Mouse (Mus musculus) right cerebral cortex, adult 18-20 months (tissue): ENCODE results near the gene Dtx1.
A peak's percentile ranks its signal among the peaks of the same experiment; 100 is the strongest.

Experiments
- DNase-seq: peaks from one replicate; pipeline ENCODE4 v3.0.0; 2022; ENCODE audit warnings: mixed read lengths

The Dtx1 gene

GRCm38 (mm10) chr5:120711827-120712226 is at the start of gene Dtx1:
TSS of gene Dtx1 (minus strand) at chr5:120711927.
- DNase-seq = no peak

GRCm38 (mm10) chr5:120754215-120754614 is 42.5 kb upstream of the Dtx1 start:
- no peak for DNase-seq

DNA sequence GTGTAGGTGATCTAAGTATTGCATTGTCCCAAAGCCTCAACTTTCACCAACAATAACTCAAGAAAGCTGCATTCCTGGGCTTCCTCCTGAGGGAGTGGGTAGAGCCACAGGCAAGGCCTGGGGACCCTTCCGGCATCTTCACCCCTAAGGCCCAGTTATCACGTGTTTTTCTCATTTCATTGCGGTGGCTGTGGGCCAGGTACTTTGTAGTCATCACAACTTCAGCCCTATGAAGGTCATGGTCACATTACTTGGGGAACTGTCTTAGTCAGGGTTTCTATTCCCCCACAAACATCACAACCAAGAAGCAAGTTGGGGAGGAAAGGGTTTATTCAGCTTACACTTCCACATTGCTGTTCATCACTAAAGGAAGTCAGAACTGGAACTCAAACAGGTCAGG is 41.1 kb upstream of the Dtx1 start:
- no peak for DNase-seq

DNA sequence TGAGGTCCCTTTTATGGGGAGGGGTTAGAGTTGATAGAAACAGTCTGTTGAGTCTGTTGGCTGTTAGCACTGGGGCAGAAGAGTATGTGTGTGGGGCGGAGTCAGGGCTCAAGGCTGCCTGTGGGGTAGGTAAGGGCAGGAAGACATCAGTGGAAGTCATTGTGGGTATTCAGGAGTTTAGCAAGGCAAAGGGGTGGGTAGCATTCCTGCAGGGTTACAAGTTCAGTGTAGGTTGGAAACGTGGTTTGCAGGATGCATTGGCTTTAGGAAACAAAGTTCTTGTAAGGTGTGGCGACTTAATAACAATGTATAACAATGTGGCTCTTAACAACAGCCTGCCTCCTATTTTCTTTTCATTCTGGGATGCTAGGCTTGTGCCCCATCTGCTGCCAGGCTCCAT is 39.5 kb upstream of the Dtx1 start:
- DNase-seq = no peak

GRCm38 (mm10) chr5:120749688-120750087 is 38.0 kb upstream of the Dtx1 start, which contains the start of gene Oas2:
TSS of gene Oas2 (minus strand) at chr5:120749853.
- DNase-seq = no peak

DNA sequence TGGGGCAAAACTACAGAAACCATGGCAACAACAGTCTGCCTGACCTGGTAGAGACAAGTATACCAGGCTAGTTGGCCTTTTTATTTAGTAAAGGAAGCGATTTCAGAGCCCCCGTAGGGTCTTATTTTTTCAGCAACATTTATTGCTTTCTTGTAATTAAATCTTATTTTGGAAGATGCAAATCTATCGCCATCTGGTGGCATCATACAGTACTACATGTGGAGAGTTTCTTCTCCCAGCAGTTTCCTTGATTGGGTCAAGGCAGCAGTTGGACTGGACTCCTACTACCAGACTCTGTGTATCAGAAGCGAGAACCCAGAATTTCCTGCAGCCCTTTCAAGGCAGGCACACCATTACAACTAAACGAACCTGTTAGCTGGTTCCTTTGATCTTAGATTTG is 34.7 kb upstream of the Dtx1 start:
- DNase-seq = peak; percentile 47

- peak; percentile 13 for DNase-seq
Observed at GRCm38 (mm10) chr5:120742125-120742524, 30.4 kb upstream of the Dtx1 start.

DNA sequence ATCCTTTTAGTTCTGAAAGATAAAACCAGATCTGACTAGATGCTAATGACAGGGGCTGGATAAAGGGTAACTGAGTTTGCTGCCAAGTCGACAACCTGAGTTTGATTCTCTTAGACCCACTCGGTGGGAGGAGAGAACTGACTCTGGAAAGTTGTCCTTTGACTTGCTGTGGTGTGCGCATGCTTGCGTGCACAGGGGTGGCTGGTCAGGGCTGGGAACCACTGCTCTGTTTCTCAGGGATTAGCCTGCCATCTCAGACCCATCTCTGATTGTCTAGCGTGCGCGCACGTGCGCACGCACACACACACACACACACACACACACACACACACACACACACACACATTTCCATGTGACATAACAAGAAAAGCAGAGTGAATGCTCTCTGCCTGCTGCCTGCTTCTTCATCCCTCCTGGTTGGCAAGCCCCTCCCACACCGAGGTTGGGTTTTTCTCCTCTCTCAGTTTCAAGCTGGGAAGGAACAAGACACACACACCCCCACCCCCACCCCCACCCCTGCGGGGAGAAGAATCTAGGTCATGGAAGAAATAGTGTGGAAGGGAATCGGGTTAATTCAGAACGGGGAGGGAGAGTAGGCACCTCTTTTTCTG is 22.8 kb upstream of the Dtx1 start:
- DNase-seq = peak; percentile 58

DNA sequence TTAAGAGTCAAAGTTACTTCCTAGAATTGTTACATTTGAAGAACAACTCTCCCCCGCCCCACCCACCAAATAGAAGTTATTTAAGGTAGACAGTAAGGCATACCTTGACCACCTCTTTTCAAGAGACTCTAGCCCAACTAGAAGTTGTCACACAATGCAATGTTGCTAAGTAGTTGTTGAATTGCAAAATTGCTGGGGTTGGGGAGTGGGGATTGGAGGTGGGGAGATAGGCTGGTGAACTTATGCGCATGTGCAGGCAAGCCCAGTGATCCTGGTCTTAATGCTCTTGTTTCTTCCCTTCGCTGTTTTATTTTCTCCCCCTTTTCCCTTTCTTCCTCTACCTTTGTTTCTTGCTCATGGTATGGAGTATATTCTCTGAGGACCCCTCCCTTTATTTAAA is 22.0 kb upstream of the Dtx1 start:
- no peak for DNase-seq

DNA sequence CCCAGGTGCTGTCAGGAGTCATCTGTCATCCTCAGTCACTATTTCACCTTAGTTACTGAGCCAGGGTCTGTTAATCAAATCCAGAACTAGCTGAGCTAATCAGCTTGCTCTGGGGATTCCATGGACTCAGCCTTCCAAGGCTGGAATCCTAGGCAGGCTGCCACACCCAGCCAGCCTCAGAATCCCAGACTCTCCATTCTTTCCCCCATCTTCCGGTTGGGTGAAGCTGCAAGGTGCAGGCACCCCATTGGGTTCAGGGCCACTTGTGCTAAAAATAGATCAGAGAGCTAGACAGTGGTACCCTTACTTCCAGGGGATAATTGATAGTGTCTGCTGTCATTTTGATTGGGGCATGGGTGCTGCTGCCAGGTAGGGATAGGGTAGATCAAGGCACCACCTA is 21.0 kb upstream of the Dtx1 start:
- no peak for DNase-seq

- no peak for DNase-seq
Observed at GRCm38 (mm10) chr5:120729319-120729718, 17.6 kb upstream of the Dtx1 start.

- no peak for DNase-seq
Observed at GRCm38 (mm10) chr5:120725811-120726455, 14.2 kb upstream of the Dtx1 start.

DNA sequence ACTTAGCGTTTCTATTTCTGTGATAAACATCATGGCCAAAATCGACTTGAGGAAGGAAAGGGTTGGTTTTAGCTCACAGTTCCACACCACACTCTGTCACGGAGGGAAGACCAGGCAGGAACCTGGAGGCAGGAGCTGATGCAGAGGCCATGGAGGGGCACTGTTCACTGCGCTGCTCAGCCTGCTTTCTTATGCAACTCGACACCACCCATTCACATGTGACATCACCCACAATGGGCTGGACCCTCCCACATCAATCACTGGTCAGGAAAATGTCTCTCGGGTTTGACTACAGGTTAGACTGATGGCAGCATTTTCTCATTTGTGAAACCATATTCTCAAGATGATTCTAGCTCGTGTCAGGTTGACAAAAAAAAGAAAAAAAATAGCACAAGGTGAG is 9.3 kb upstream of the Dtx1 start:
- DNase-seq = no peak

- DNase-seq = no peak
Observed at GRCm38 (mm10) chr5:120718600-120719378, 7.1 kb upstream of the Dtx1 start.

- DNase-seq = no peak
Observed at GRCm38 (mm10) chr5:120717136-120717535, 5.4 kb upstream of the Dtx1 start.

- DNase-seq = peak; percentile 84
Observed at GRCm38 (mm10) chr5:120714314-120714713, 2.6 kb upstream of the Dtx1 start.

- no peak for DNase-seq
Observed at GRCm38 (mm10) chr5:120712721-120713120, 994 bp upstream of the Dtx1 start.

- peak; percentile 89 for DNase-seq
Observed at GRCm38 (mm10) chr5:120711416-120711815, 311 bp downstream of the Dtx1 start.

- no peak for DNase-seq
Observed at GRCm38 (mm10) chr5:120710826-120711248, 890 bp downstream of the Dtx1 start.

- DNase-seq = peak; percentile 56
Observed at GRCm38 (mm10) chr5:120710161-120710825, 1.4 kb downstream of the Dtx1 start.

- DNase-seq = no peak
Observed at GRCm38 (mm10) chr5:120706976-120707375, 4.8 kb downstream of the Dtx1 start.

- peak; percentile 54 for DNase-seq
Observed at GRCm38 (mm10) chr5:120706541-120706940, 5.2 kb downstream of the Dtx1 start.

DNA sequence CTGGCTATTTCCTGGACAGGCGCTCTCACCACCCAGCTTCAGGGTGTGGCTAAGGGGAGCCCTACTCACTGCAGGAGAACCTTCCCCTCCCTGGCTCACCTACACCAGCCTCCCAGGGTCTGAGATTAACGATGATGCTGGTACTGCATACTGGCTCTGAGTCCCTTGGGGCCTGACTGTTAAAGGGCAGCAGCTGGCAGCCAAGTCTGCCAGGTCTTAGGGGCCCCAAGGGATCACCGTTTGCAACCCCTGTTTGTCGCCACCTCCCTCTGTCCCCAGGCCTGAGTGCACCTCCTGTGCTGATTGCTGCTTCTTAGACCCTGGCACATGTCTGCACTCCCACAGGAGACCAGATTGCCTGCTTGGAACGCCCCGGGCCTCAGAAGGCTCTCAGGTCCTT is 7.3 kb downstream of the Dtx1 start:
- DNase-seq = no peak
